Mouse (Mus musculus) T-helper 17 cell (primary cell): ENCODE results near the gene Snx15.
"Not testable (repeated sequence)": the region's sequence is repeated elsewhere in the genome, so short reads cannot be mapped to it uniquely, and the experiment has no call there.

Experiments used
- in situ Hi-C, 2 experiments: fragments of 300-600 bp; cut with MboI, MseI; formaldehyde crosslinking; loops; 1 replicate in 1 of 2; 2 replicates in 1 of 2; pipeline ENCODE4 v1.15.1; 2025; ENCODE audit warnings: high pct_unique_total_duplicates in 2 of 2

Snx15 gene

GRCm38 (mm10) chr19:6127760-6128341, at the start of gene Snx15:
TSS of gene Snx15 (minus strand) at chr19:6128304.
- in situ Hi-C loops, result no loop called here

- in situ Hi-C loops, result loop anchor here (5.0 to 25.0 kb wide), 3 partner anchors 508 to 1287 kb away; partner anchors contain the start of genes Actn3 (in 1 of the 2) and Zdhhc24 (in 1 of the 2)
Observed at GRCm38 (mm10) chr19:6174771-6175170, 46.7 kb upstream of the Snx15 start.

GRCm38 (mm10) chr19:6171215-6171614, 43.1 kb upstream of the Snx15 start:
- in situ Hi-C loops, result loop anchor here (5.0 to 25.0 kb wide), 3 partner anchors 511 to 1284 kb away; partner anchors contain the start of genes Actn3 (in 1 of the 2) and Zdhhc24 (in 1 of the 2)

- in situ Hi-C loops, result loop anchor here in 1 of 2 experiments (25.0 kb wide), 1 partner anchor 1279 kb away; the partner anchor contains the start of genes Actn3 and Zdhhc24
Observed at GRCm38 (mm10) chr19:6166750-6167149, 38.6 kb upstream of the Snx15 start.

GRCm38 (mm10) chr19:6163872-6164547, 35.9 kb upstream of the Snx15 start:
- in situ Hi-C loops, result loop anchor here in 1 of 2 experiments (25.0 kb wide), 1 partner anchor 1277 kb away; the partner anchor contains the start of genes Actn3 and Zdhhc24

- in situ Hi-C loops, result loop anchor here in 1 of 2 experiments (10.0 to 25.0 kb wide), 2 partner anchors 678 to 1270 kb away; partner anchors contain the start of genes Actn3 and Zdhhc24
Observed at GRCm38 (mm10) chr19:6157220-6157619, 29.1 kb upstream of the Snx15 start.

GRCm38 (mm10) chr19:6156372-6156771, 28.3 kb upstream of the Snx15 start:
- in situ Hi-C loops, result loop anchor here in 1 of 2 experiments (10.0 to 25.0 kb wide), 2 partner anchors 678 to 1269 kb away; partner anchors contain the start of genes Actn3 and Zdhhc24

- in situ Hi-C loops, result loop anchor here in 1 of 2 experiments (10.0 to 25.0 kb wide), 2 partner anchors 680 to 1268 kb away; partner anchors contain the start of genes Actn3 and Zdhhc24
Observed at GRCm38 (mm10) chr19:6155174-6155573, 27.1 kb upstream of the Snx15 start.

GRCm38 (mm10) chr19:6144842-6145241, 16.7 kb upstream of the Snx15 start:
- in situ Hi-C loops, result no loop called here

GRCm38 (mm10) chr19:6141394-6141749, 13.3 kb upstream of the Snx15 start, which contains the start of gene Arl2:
TSS of gene Arl2 (minus strand) at chr19:6141548.
- in situ Hi-C loops, result no loop called here

- in situ Hi-C loops, result no loop called here
Observed at GRCm38 (mm10) chr19:6140678-6141393, 12.7 kb upstream of the Snx15 start, which contains the start of gene Batf2. TSS of gene Batf2 (plus strand) at chr19:6140983.

- in situ Hi-C loops, result no loop called here
Observed at GRCm38 (mm10) chr19:6140374-6140677, 12.2 kb upstream of the Snx15 start.

GRCm38 (mm10) chr19:6139701-6140100, 11.6 kb upstream of the Snx15 start:
- in situ Hi-C loops, result loop anchor here in 1 of 2 experiments (5.0 kb wide), 1 partner anchor 193 kb away; the partner anchor contains the start of gene Men1

- in situ Hi-C loops, result loop anchor here in 1 of 2 experiments (5.0 kb wide), 1 partner anchor 196 kb away; the partner anchor contains the start of gene Men1
Observed at GRCm38 (mm10) chr19:6136397-6136796, 8.3 kb upstream of the Snx15 start.

GRCm38 (mm10) chr19:6133197-6133596, 5.1 kb upstream of the Snx15 start:
- in situ Hi-C loops, result not testable (repeated sequence)

GRCm38 (mm10) chr19:6132171-6132827, 4.2 kb upstream of the Snx15 start:
- in situ Hi-C loops, result no loop called here

GRCm38 (mm10) chr19:6130414-6131128, 2.5 kb upstream of the Snx15 start:
- in situ Hi-C loops, result not testable (repeated sequence)

- in situ Hi-C loops, result no loop called here
Observed at GRCm38 (mm10) chr19:6126789-6127580, 1.1 kb downstream of the Snx15 start.

GRCm38 (mm10) chr19:6126289-6126688, 1.8 kb downstream of the Snx15 start:
- in situ Hi-C loops, result no loop called here

GRCm38 (mm10) chr19:6124898-6125297, 3.2 kb downstream of the Snx15 start:
- in situ Hi-C loops, result no loop called here
